In the genomic region with DNA sequence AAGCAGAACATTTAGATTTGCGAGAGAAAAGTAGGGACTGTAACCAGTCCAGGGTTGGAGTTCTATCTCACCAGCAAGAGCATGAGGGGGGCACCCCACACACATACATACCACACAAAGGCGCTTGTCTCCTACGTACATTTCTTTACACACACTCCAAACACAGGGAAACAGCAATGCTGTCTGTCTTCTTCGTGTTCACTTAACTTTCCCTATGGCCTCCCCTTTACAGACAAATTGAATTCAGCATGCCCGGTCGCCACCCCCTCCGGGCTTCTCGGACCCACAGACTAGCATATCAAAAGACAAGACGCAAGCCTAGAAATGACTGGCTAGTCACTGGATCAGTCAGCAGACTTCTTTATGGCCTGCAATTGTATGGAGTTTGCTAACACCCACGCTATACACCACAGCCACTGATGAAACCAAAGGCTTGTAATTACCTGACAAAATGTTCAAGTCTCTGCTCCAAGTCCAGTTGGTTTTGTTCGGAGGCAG, we compare ENCODE assay signal across 11 mouse cellular contexts. TPM values are rescaled to one million over a fixed set of nuclear protein-coding genes. Genes with fewer than 3 reads are reported as not detected.
DNase-seq lines count a peak whose midpoint lies in the region; ATAC-seq and TF ChIP-seq lines count a peak whose summit lies in the region.
"Had no signal": no experiment of that assay in that cellular context is flagged by ENCODE, and none has a peak within 500 bp of the region (broad histone marks: within the 10 kb centered on the region; RNA-seq: fewer than 3 reads in every experiment).

No protein-coding gene starts in this region.

- peaks cover 100% of the 10 kb centered on the region for H3K27me3 ChIP-seq in heart, embryonic 15.5 days
- H3K27me3 ChIP-seq in lung, postnatal 0 days (replicated peaks; ENCODE audit: insufficient read depth, low read length) = peaks cover 15% of the 10 kb centered on the region
- H3K27me3 ChIP-seq in limb, embryonic 11.5 days (ENCODE audit: control insufficient read depth, insufficient read depth, low read length) = peaks cover 12% of the 10 kb centered on the region

- DNase-seq in heart, adult 8-10 months (ENCODE audit: low spot score) = no peak
- DNase-seq in lung, postnatal 0 days (ENCODE audit: low spot score) = no peak
- DNase-seq in lung, postnatal 25 days (ENCODE audit: low spot score) = no peak
- DNase-seq in limb, embryonic 11.5 days (ENCODE audit: low spot score) = no peak
- DNase-seq in frontal cortex, adult 2 months (ENCODE audit: extremely low spot score in 1 of 2, low spot score in 1 of 2) = no peak
- DNase-seq in layer of hippocampus, adult 9-10 months (ENCODE audit: low spot score) = no peak
- DNase-seq: left cerebral cortex, postnatal 4 days; thymus, postnatal 36 days had no signal

- no peak overlapping the region for H3K9ac ChIP-seq in heart, embryonic 15.5 days
- peak overlapping the region; percentile 65 for H3K9ac ChIP-seq in lung, postnatal 0 days (replicated peaks; ENCODE audit: low read depth)
- no peak overlapping the region for H3K9ac ChIP-seq in limb, embryonic 11.5 days (ENCODE audit: low read length)

- TF ChIP-seq CTCF in lung, postnatal 0 days (IDR thresholded peaks at IDR 0.05) = no peak

- peak overlapping the region; percentile 34; the same call in 1 of the 2 replicates for H3K4me2 ChIP-seq in heart, embryonic 15.5 days
- H3K4me2 ChIP-seq in lung, postnatal 0 days (replicated peaks; ENCODE audit: low read depth, low read length) = peak overlapping the region; percentile 62
- peak overlapping the region; percentile 8; the same call in 1 of the 2 replicates for H3K4me2 ChIP-seq in limb, embryonic 11.5 days (ENCODE audit: low read depth, severe bottlenecking)
- H3K4me2 ChIP-seq: midbrain, embryonic 11.5 days had no signal

- H3K4me3 ChIP-seq in heart, embryonic 15.5 days = peak overlapping the region; percentile 51; the same call in 1 of the 2 replicates
- peak overlapping the region; percentile 56 for H3K4me3 ChIP-seq in lung, postnatal 0 days (ENCODE audit: low read depth, low read length)
- 0 out of 2 replicates have a peak overlapping the region, but pooled peaks have one; percentile 5 for H3K4me3 ChIP-seq in limb, embryonic 11.5 days (ENCODE audit: low read depth, low read length)

- no peak for ATAC-seq in heart, embryonic 15.5 days (replicated peaks; ENCODE audit: insufficient number of reproducible peaks, insufficient read depth, low FRiP score, low read depth)
- no peak for ATAC-seq in lung, postnatal 0 days
- ATAC-seq in limb, embryonic 11.5 days (ENCODE audit: insufficient number of reproducible peaks, low FRiP score, low TSS enrichment, low read depth) = no peak
- ATAC-seq in megakaryocyte progenitor cell, adult 5-6 weeks (replicated peaks; ENCODE audit: poor library complexity) = no peak

- H3K36me3 ChIP-seq in heart, embryonic 15.5 days = no peaks in the 10 kb centered on the region
- H3K36me3 ChIP-seq in lung, postnatal 0 days (ENCODE audit: insufficient read depth, low read length) = no peaks in the 10 kb centered on the region
- H3K36me3 ChIP-seq in limb, embryonic 11.5 days (ENCODE audit: control insufficient read depth, insufficient read depth, low read length) = no peaks in the 10 kb centered on the region

- no peak for TF ChIP-seq EP300 in lung, postnatal 0 days (IDR thresholded peaks at IDR 0.05)

- 19% methylated on average over 11 of the region's 11 CpGs for WGBS in heart, embryonic 15.5 days
- 11% methylated on average over 11 of the region's 11 CpGs for WGBS in lung, postnatal 0 days
- 12% methylated on average over 11 of the region's 11 CpGs for WGBS in limb, embryonic 11.5 days

- peaks cover 2% of the 10 kb centered on the region; the same call in 1 of the 2 replicates for H3K4me1 ChIP-seq in heart, embryonic 15.5 days (replicated peaks)
- H3K4me1 ChIP-seq in lung, postnatal 0 days (ENCODE audit: insufficient read depth, low read depth, low read length) = 0 out of 2 replicates have a peak, but pooled peaks cover 6% of the 10 kb centered on the region
- H3K4me1 ChIP-seq in limb, embryonic 11.5 days (ENCODE audit: control insufficient read depth, insufficient read depth, low read length) = peaks cover 78% of the 10 kb centered on the region

- no peak overlapping the region for H3K27ac ChIP-seq in heart, embryonic 15.5 days
- peak overlapping the region; percentile 73 for H3K27ac ChIP-seq in lung, postnatal 0 days (ENCODE audit: low read length)
- peak overlapping the region; percentile 8; the same call in 1 of the 2 replicates for H3K27ac ChIP-seq in limb, embryonic 11.5 days (replicated peaks; ENCODE audit: low read depth, low read length)

- no peaks in the 10 kb centered on the region for H3K9me3 ChIP-seq in heart, embryonic 15.5 days (replicated peaks)
- H3K9me3 ChIP-seq in lung, postnatal 0 days (ENCODE audit: low read length) = no peaks in the 10 kb centered on the region
- H3K9me3 ChIP-seq in limb, embryonic 11.5 days (ENCODE audit: control insufficient read depth, low read length) = no peaks in the 10 kb centered on the region

RNA-seq across cellular contexts. Expression of gene 5730596B20Rik, which starts 3.0 kb away (rescaled TPM):
- 0.33 and 0.68 TPM in 2 replicates for polyA plus RNA-seq in heart, embryonic 15.5 days (2015; fragmentation: Nextera tagmentation; extraction: Ambion mirVana)
- under 1 TPM in 1 of 4 experiments, not detected in 3; 0.06 TPM for total RNA-seq in heart, adult 8-10 months (2022)
- polyA plus RNA-seq in lung, postnatal 0 days (2015; fragmentation: Nextera tagmentation; extraction: Ambion mirVana) = 1.5 and 1.6 TPM in 2 replicates
- polyA plus RNA-seq in limb, embryonic 11.5 days (2014; fragmentation: Nextera tagmentation; extraction: Ambion mirVana) = 0.99 and 1.4 TPM in 2 replicates
- polyA plus RNA-seq in frontal cortex, adult 2 months (2012; rRNA removed) = not detected in 2 replicates
- total RNA-seq in megakaryocyte progenitor cell, adult 5-6 weeks (2015) = not detected in 2 replicates
- not detected in 2 replicates for total RNA-seq in megakaryocyte progenitor cell, adult 5-6 weeks (2017)
- total RNA-seq: left cerebral cortex, postnatal 4 days had no signal
- polyA plus RNA-seq: midbrain, embryonic 11.5 days had no signal

RNA-seq across cellular contexts. Expression of gene Hoxa4, which starts 11.3 kb away (rescaled TPM):
- polyA plus RNA-seq in heart, embryonic 15.5 days (2015; fragmentation: Nextera tagmentation; extraction: Ambion mirVana) = 0.43 and 0.77 TPM in 2 replicates
- under 1 TPM; 0.31 to 0.49 (median 0.38) TPM for total RNA-seq in heart, adult 8-10 months (2022)
- 3.7 and 3.9 TPM in 2 replicates for polyA plus RNA-seq in lung, postnatal 0 days (2015; fragmentation: Nextera tagmentation; extraction: Ambion mirVana)
- 1.0 and 1.3 TPM in 2 replicates for polyA plus RNA-seq in limb, embryonic 11.5 days (2014; fragmentation: Nextera tagmentation; extraction: Ambion mirVana)
- polyA plus RNA-seq in frontal cortex, adult 2 months (2012; rRNA removed) = 0.06 TPM in 1 of 2 replicates, not detected in the other
- total RNA-seq in megakaryocyte progenitor cell, adult 5-6 weeks (2015) = 0.88 and 1.9 TPM in 2 replicates
- total RNA-seq in megakaryocyte progenitor cell, adult 5-6 weeks (2017) = 0.71 and 1.3 TPM in 2 replicates
- total RNA-seq: left cerebral cortex, postnatal 4 days had no signal
- polyA plus RNA-seq: midbrain, embryonic 11.5 days had no signal

RNA-seq across cellular contexts. Expression of gene Hoxa2, which starts 15.6 kb away (rescaled TPM):
- polyA plus RNA-seq in heart, embryonic 15.5 days (2015; fragmentation: Nextera tagmentation; extraction: Ambion mirVana) = 1.2 and 3.1 TPM in 2 replicates
- under 1 TPM in 3 of 4 experiments, not detected in 1; 0.20 to 0.34 (median 0.22) TPM for total RNA-seq in heart, adult 8-10 months (2022)
- polyA plus RNA-seq in lung, postnatal 0 days (2015; fragmentation: Nextera tagmentation; extraction: Ambion mirVana) = 7.2 and 8.2 TPM in 2 replicates
- 2.8 and 3.0 TPM in 2 replicates for polyA plus RNA-seq in limb, embryonic 11.5 days (2014; fragmentation: Nextera tagmentation; extraction: Ambion mirVana)
- not detected in 2 replicates for polyA plus RNA-seq in frontal cortex, adult 2 months (2012; rRNA removed)
- total RNA-seq in megakaryocyte progenitor cell, adult 5-6 weeks (2015) = 0.86 TPM in 1 of 2 replicates, not detected in the other
- 0.34 TPM in 1 of 2 replicates, not detected in the other for total RNA-seq in megakaryocyte progenitor cell, adult 5-6 weeks (2017)
- total RNA-seq: left cerebral cortex, postnatal 4 days had no signal

RNA-seq across cellular contexts. Expression of gene Hoxa1, which starts 22.1 kb away (rescaled TPM):
- polyA plus RNA-seq in heart, embryonic 15.5 days (2015; fragmentation: Nextera tagmentation; extraction: Ambion mirVana) = 0.59 and 1.1 TPM in 2 replicates
- under 1 TPM in 2 of 4 experiments, not detected in 2; 0.16 to 0.19 TPM for total RNA-seq in heart, adult 8-10 months (2022)
- 0.65 and 1.0 TPM in 2 replicates for polyA plus RNA-seq in lung, postnatal 0 days (2015; fragmentation: Nextera tagmentation; extraction: Ambion mirVana)
- polyA plus RNA-seq in limb, embryonic 11.5 days (2014; fragmentation: Nextera tagmentation; extraction: Ambion mirVana) = 0.99 and 1.1 TPM in 2 replicates
- polyA plus RNA-seq in frontal cortex, adult 2 months (2012; rRNA removed) = 0.04 TPM in 1 of 2 replicates, not detected in the other
- total RNA-seq in megakaryocyte progenitor cell, adult 5-6 weeks (2015) = 0.15 and 0.17 TPM in 2 replicates
- total RNA-seq in megakaryocyte progenitor cell, adult 5-6 weeks (2017) = 0.10 TPM in 1 of 2 replicates, not detected in the other
- total RNA-seq: left cerebral cortex, postnatal 4 days had no signal

RNA-seq across cellular contexts. Expression of gene Hoxa5, which starts 24.1 kb away (rescaled TPM):
- polyA plus RNA-seq in heart, embryonic 15.5 days (2015; fragmentation: Nextera tagmentation; extraction: Ambion mirVana) = 2.3 and 6.3 TPM in 2 replicates
- under 1 TPM; 0.41 to 0.69 (median 0.57) TPM for total RNA-seq in heart, adult 8-10 months (2022)
- 39.7 and 40.3 TPM in 2 replicates for polyA plus RNA-seq in lung, postnatal 0 days (2015; fragmentation: Nextera tagmentation; extraction: Ambion mirVana)
- polyA plus RNA-seq in limb, embryonic 11.5 days (2014; fragmentation: Nextera tagmentation; extraction: Ambion mirVana) = 11.0 and 11.3 TPM in 2 replicates
- polyA plus RNA-seq in frontal cortex, adult 2 months (2012; rRNA removed) = 0.11 TPM in 1 of 2 replicates, not detected in the other
- total RNA-seq in megakaryocyte progenitor cell, adult 5-6 weeks (2015) = 2.3 and 3.1 TPM in 2 replicates
- 0.83 and 1.1 TPM in 2 replicates for total RNA-seq in megakaryocyte progenitor cell, adult 5-6 weeks (2017)
- total RNA-seq: left cerebral cortex, postnatal 4 days had no signal
- polyA plus RNA-seq: midbrain, embryonic 11.5 days had no signal

Comparison
In these comparisons a context has a peak if more than half of its experiments do, and no peak if none do; other contexts are left out.
1. H3K4me2 ChIP-seq: peak in every context shown above with its lines; median percentile 62 in lung, postnatal 0 days; 34 in heart, embryonic 15.5 days; 8 in limb, embryonic 11.5 days.
2. H3K4me3 ChIP-seq: peak in every context shown above with its lines; median percentile 56 in lung, postnatal 0 days; 51 in heart, embryonic 15.5 days; 5 in limb, embryonic 11.5 days.